In the genomic region with DNA sequence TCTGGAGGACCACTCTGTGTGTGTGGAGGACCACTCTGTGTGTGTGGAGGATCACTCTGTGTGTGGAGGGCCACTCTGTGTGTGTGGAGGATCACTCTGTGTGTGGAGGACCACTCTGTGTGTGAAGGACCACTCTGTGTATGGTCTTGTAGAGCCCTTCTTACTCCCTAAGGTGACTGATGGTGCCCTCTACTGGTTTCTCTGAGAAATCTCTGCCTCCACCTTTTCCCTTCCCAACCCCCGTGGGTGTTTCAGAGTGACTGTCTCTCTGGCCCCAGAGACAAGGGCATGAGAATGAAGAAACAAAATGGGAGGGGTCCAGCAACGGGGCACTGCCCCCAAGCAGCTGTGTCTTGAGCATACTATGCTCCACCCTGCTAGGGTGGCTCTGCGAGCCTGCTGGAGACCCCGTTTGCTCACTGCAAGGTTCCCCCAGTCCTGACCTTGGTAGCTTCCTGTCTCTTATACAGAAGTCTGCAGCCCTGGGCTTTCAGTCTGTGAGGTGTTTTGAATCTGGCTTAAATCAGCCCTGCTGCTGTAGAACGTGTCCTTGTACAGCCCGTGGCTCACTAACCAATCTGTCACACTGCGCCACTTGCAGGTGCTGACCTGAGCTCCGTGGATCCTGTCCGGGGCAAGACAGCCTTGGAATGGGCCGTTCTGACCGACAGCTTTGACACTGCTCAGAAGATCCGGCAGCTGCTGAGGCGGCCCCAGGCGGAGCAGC, we compare ENCODE assay signal across 11 mouse cellular contexts. TPM values are rescaled to one million over a fixed set of nuclear protein-coding genes. Genes with fewer than 3 reads are reported as not detected.
DNase-seq lines count a peak whose midpoint lies in the region; ATAC-seq and TF ChIP-seq lines count a peak whose summit lies in the region.
"Had no signal": no experiment of that assay in that cellular context is flagged by ENCODE, and none has a peak within 500 bp of the region (broad histone marks: within the 10 kb centered on the region; RNA-seq: fewer than 3 reads in every experiment).

No protein-coding gene starts in this region.

- intact Hi-C loops in gastrocnemius, postnatal 14 days (cut with DNase I; ENCODE audit: low total_unique reads), result no loop called here

- no peaks in the 10 kb centered on the region for H3K4me1 ChIP-seq in midbrain, postnatal 0 days (ENCODE audit: insufficient read depth, low read length)

- H3K9ac ChIP-seq in midbrain, postnatal 0 days (replicated peaks; ENCODE audit: low read length, poor library complexity, severe bottlenecking), result no peak overlapping the region
- H3K9ac ChIP-seq: embryonic facial prominence, embryonic 13.5 days; liver, embryonic 15.5 days had no signal

- no peak for TF ChIP-seq POLR2A in brain, embryonic 14.5 days (IDR thresholded peaks at IDR 0.05; ENCODE audit: borderline replicate concordance, extremely low read depth, insufficient read depth, insufficient read length, poor library complexity, severe bottlenecking)

- H3K36me3 ChIP-seq in midbrain, postnatal 0 days (ENCODE audit: insufficient read depth, low read length), result no peaks in the 10 kb centered on the region
- H3K36me3 ChIP-seq: embryonic facial prominence, embryonic 13.5 days; hindbrain, embryonic 10.5 days; liver, embryonic 15.5 days had no signal

- H3K27ac ChIP-seq in midbrain, postnatal 0 days (ENCODE audit: low read depth, low read length), result no peak overlapping the region
- H3K27ac ChIP-seq: embryonic facial prominence, embryonic 13.5 days; hindbrain, embryonic 10.5 days; liver, embryonic 15.5 days had no signal

- no peaks in the 10 kb centered on the region for H3K27me3 ChIP-seq in midbrain, postnatal 0 days (ENCODE audit: insufficient read depth, low read length)
- H3K27me3 ChIP-seq: embryonic facial prominence, embryonic 13.5 days had no signal

- no peaks in the 10 kb centered on the region for H3K9me3 ChIP-seq in midbrain, postnatal 0 days (ENCODE audit: low read length)
- H3K9me3 ChIP-seq: hindbrain, embryonic 10.5 days; liver, embryonic 15.5 days had no signal

- H3K4me2 ChIP-seq in midbrain, postnatal 0 days (ENCODE audit: low read depth, low read length, poor library complexity, severe bottlenecking), result no peak overlapping the region
- H3K4me2 ChIP-seq: embryonic facial prominence, embryonic 13.5 days; liver, embryonic 15.5 days had no signal

- WGBS in midbrain, postnatal 0 days, result 68% methylated on average over 14 of the region's 14 CpGs

- no peak overlapping the region for H3K4me3 ChIP-seq in midbrain, postnatal 0 days (ENCODE audit: low read depth, low read length)
- H3K4me3 ChIP-seq: embryonic facial prominence, embryonic 13.5 days; hindbrain, embryonic 10.5 days; liver, embryonic 15.5 days had no signal

- peak; percentile 78 for DNase-seq in adrenal gland, postnatal 14 days
- no peak for DNase-seq in adrenal gland, postnatal 25 days
- peak; percentile 16 for DNase-seq in layer of hippocampus, adult 9-10 months (ENCODE audit: low spot score)
- DNase-seq in layer of hippocampus, adult 9-11 months, result no peak
- DNase-seq in brain, embryonic 14.5 days (ENCODE audit: low read depth), result peak; percentile 31
- peak; percentile 43 for DNase-seq in midbrain, postnatal 0 days (ENCODE audit: low spot score)
- no peak for DNase-seq in urinary bladder, adult 18-20 months (ENCODE audit: low spot score in 2 of 2)
- no peak for DNase-seq in gastrocnemius, postnatal 14 days

- peak; percentile 47; the same call in 1 of the 2 replicates for TF ChIP-seq CTCF in brain, embryonic 14.5 days (IDR thresholded peaks at IDR 0.05; ENCODE audit: borderline replicate concordance, extremely low read depth, insufficient read depth, insufficient read length)
- TF ChIP-seq CTCF in midbrain, postnatal 0 days (IDR thresholded peaks at IDR 0.05), result peak; percentile 58

- no peak for ATAC-seq in midbrain, postnatal 0 days (ENCODE audit: low FRiP score)

RNA-seq across cellular contexts. Expression of gene Ankrd33, which starts 3.0 kb away (rescaled TPM):
- total RNA-seq in adrenal gland, postnatal 14 days (2021), result not detected in 2 replicates
- total RNA-seq in adrenal gland, postnatal 25 days (2021), result 0.62 and 0.64 TPM in 2 replicates
- polyA plus RNA-seq in brain, embryonic 14.5 days (2012; rRNA removed), result not detected in 2 replicates
- not detected in 2 replicates for total RNA-seq in midbrain, postnatal 0 days (2014; rRNA removed)
- polyA plus RNA-seq in midbrain, postnatal 0 days (2015; fragmentation: Nextera tagmentation; extraction: Ambion mirVana), result not detected in 2 replicates
- not detected for total RNA-seq in gastrocnemius, postnatal 14 days (2021)
- polyA plus RNA-seq: embryonic facial prominence, embryonic 13.5 days; hindbrain, embryonic 10.5 days; liver, embryonic 15.5 days had no signal

RNA-seq across cellular contexts. Expression of gene Acvrl1, which starts 9.8 kb away (rescaled TPM):
- total RNA-seq in adrenal gland, postnatal 14 days (2021), result 16.7 and 20.7 TPM in 2 replicates
- total RNA-seq in adrenal gland, postnatal 25 days (2021), result 11.1 and 15.5 TPM in 2 replicates
- 8.5 and 11.6 TPM in 2 replicates for polyA plus RNA-seq in brain, embryonic 14.5 days (2012; rRNA removed)
- 8.4 and 11.2 TPM in 2 replicates for total RNA-seq in midbrain, postnatal 0 days (2014; rRNA removed)
- 6.1 and 6.7 TPM in 2 replicates for polyA plus RNA-seq in midbrain, postnatal 0 days (2015; fragmentation: Nextera tagmentation; extraction: Ambion mirVana)
- total RNA-seq in gastrocnemius, postnatal 14 days (2021), result 10 to 100 TPM; 12.9 to 15.0 TPM

RNA-seq across cellular contexts. Expression of gene Fignl2, which starts 40.2 kb away (rescaled TPM):
- total RNA-seq in adrenal gland, postnatal 14 days (2021), result 7.9 and 8.8 TPM in 2 replicates
- 9.0 and 10.2 TPM in 2 replicates for total RNA-seq in adrenal gland, postnatal 25 days (2021)
- polyA plus RNA-seq in brain, embryonic 14.5 days (2012; rRNA removed), result 1.5 and 2.1 TPM in 2 replicates
- total RNA-seq in midbrain, postnatal 0 days (2014; rRNA removed), result 1.0 and 3.4 TPM in 2 replicates
- 0.04 and 0.05 TPM in 2 replicates for polyA plus RNA-seq in midbrain, postnatal 0 days (2015; fragmentation: Nextera tagmentation; extraction: Ambion mirVana)
- 1 to 10 TPM; 1.3 to 1.4 TPM for total RNA-seq in gastrocnemius, postnatal 14 days (2021)

RNA-seq across cellular contexts. Expression of gene Acvr1b, which starts 55.3 kb away (rescaled TPM):
- 9.0 and 11.2 TPM in 2 replicates for total RNA-seq in adrenal gland, postnatal 14 days (2021)
- total RNA-seq in adrenal gland, postnatal 25 days (2021), result 9.0 and 11.2 TPM in 2 replicates
- 62.5 and 75.3 TPM in 2 replicates for polyA plus RNA-seq in brain, embryonic 14.5 days (2012; rRNA removed)
- 77.8 and 86.8 TPM in 2 replicates for total RNA-seq in midbrain, postnatal 0 days (2014; rRNA removed)
- 15.2 and 15.8 TPM in 2 replicates for polyA plus RNA-seq in midbrain, postnatal 0 days (2015; fragmentation: Nextera tagmentation; extraction: Ambion mirVana)
- 10 to 100 TPM; 21.8 to 29.9 TPM for total RNA-seq in gastrocnemius, postnatal 14 days (2021)

Comparison
In these comparisons a context has a peak if more than half of its experiments do, and no peak if none do; other contexts are left out.
1. DNase-seq: peak in adrenal gland, postnatal 14 days (single experiment), layer of hippocampus, adult 9-10 months (single experiment), brain, embryonic 14.5 days (single experiment) and midbrain, postnatal 0 days (single experiment); none in adrenal gland, postnatal 25 days (single experiment), layer of hippocampus, adult 9-11 months (single experiment), urinary bladder, adult 18-20 months (0 of 2) and gastrocnemius, postnatal 14 days (single experiment).